Mouse (Mus musculus) forebrain, embryonic 14.5 days (tissue): ENCODE data around the gene Rbm47. TPM values are rescaled to one million over a fixed set of nuclear protein-coding genes. Genes with fewer than 3 reads are reported as not detected.

ENCODE experiments used
- ATAC-seq: fragments of 200-750 bp; cut with Nextera tagmentation; 2 replicates; pipeline ENCODE4 v1.8.0; 2017; ENCODE audit warnings: mild to moderate bottlenecking, moderate library complexity
- DNase-seq: peaks from one replicate; pipeline ENCODE4 v3.0.0-alpha.2; 2015; ENCODE audit warnings: low spot score
- H3K27ac ChIP-seq: fragments of 300-500 bp; sonication (generic); 2 replicates; pipeline ENCODE4 v1.5.1; 2014; ENCODE audit warnings: low read depth, mild to moderate bottlenecking, control low read depth, low read length, moderate library complexity
- H3K27me3 ChIP-seq: fragments of 300-500 bp; sonication (generic); replicated peaks from 2 replicates; pipeline ENCODE4 v1.6.1; 2014; ENCODE audit warnings: low read length, control low read depth, mixed read lengths; ENCODE audit not compliant: control insufficient read depth, insufficient read depth
- H3K36me3 ChIP-seq: fragments of 300-500 bp; sonication (generic); 2 replicates; pipeline ENCODE4 v1.6.1; 2014; ENCODE audit warnings: low read length, control low read depth; ENCODE audit not compliant: control insufficient read depth, insufficient read depth
- H3K4me1 ChIP-seq: fragments of 300-500 bp; sonication (generic); 2 replicates; pipeline ENCODE4 v1.6.1; 2014; ENCODE audit warnings: antibody characterized with exemption, low read length, control low read depth; ENCODE audit not compliant: control insufficient read depth, insufficient read depth
- H3K4me2 ChIP-seq: fragments of 300-500 bp; sonication (generic); 2 replicates; pipeline ENCODE4 v1.6.1; 2014; ENCODE audit warnings: mild to moderate bottlenecking, control low read depth, low read length
- H3K4me3 ChIP-seq: fragments of 300-500 bp; sonication (generic); 2 replicates; pipeline ENCODE4 v1.5.1; 2014; ENCODE audit warnings: low read depth, low read length, control low read depth
- H3K9ac ChIP-seq: fragments of 300-500 bp; sonication (generic); 2 replicates; pipeline ENCODE4 v1.6.1; 2014; ENCODE audit warnings: mild to moderate bottlenecking, low read length, control low read depth, moderate library complexity
- H3K9me3 ChIP-seq: fragments of 300-500 bp; sonication (generic); replicated peaks from 2 replicates; pipeline ENCODE4 v1.6.1; 2016; ENCODE audit warnings: low read length, control low read depth, mixed read lengths; ENCODE audit not compliant: control insufficient read depth
- WGBS: fragments of 180-500 bp; shearing (Covaris S2); extraction: QIAGEN DNeasy Blood & Tissue Kit; methylation state at CpG from one replicate; pipeline ENCODE4 v1.1.7; 2014; 5-methylcytosine and 5-hydroxymethylcytosine counted together
- polyA plus RNA-seq: library from polyadenylated mRNA; unstranded; fragments of >200 nt; fragmentation: Nextera tagmentation; extraction: Ambion mirVana; gene quantifications from 2 replicates; pipeline ENCODE4 v1.2.1, GENCODE M21; 2014

The Rbm47 gene
- 2.2 and 2.7 TPM in 2 replicates for polyA plus RNA-seq

DNA sequence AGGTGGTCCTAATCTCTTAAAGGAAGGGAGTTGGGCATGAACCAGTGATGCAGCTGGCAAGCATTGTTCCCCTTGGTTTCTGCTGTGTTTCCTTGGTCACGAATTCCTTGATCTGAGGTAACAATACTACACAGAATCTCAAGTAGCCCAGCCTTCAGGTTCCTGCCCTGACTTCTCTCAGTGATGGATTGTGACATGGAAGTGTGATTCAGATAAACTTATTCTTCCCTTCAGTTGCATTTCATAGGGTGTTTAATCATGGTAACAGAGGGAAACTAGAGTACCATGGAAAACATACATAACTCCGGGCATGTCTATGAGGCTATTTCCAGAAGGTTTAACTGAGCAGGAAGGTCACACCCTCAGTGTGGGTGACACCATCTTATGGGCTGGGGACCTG lies at the start of gene Rbm47:
Gene Rbm47, minus strand, starts transcription at position 101 of the 400 bp plus-strand sequence.
- ATAC-seq, result no peak
- H3K4me3 ChIP-seq, result no peak within 1 kb of the TSS
- H3K9ac ChIP-seq, result no peak within 1 kb of the TSS
- no peaks in the 10 kb centered on the region for H3K4me1 ChIP-seq
- peak within 1 kb of the TSS; percentile 34 for H3K4me2 ChIP-seq
- H3K27me3 ChIP-seq, result no peaks in the 10 kb centered on the region
- H3K27ac ChIP-seq, result 0 out of 2 replicates have a peak within 1 kb of the TSS, but pooled peaks have one; percentile 39
- no peaks in the 10 kb centered on the region for H3K36me3 ChIP-seq
- no peaks in the 10 kb centered on the region; the same call in 1 of the 2 replicates for H3K9me3 ChIP-seq
- WGBS, result 89% methylated on average over 2 of the region's 2 CpGs
- no peak for DNase-seq

DNA sequence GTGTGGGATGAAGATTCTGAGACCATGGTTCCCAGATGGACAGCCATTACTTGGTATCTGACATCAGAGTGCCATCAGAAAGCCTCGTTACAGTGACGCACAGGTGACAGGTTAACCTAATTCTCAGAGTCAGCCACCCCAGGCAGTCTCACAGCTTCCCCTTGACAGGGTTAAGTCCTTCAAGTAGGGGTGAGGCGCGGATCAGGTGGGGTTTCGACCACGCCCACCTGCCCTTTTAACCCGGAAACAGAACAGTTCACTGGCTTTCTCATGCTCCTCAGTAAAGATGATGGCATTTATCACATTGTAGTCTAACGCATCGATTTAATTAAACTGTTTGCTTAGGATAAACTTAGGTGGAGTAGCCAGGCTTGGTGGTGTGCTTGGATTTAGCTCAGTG lies 47.7 kb upstream of the Rbm47 start:
- Histone ChIP-seq H3K4me2 (no peak overlapping the region), H3K4me3 (no peak overlapping the region), H3K9ac (no peak overlapping the region), H3K27ac (no peak overlapping the region), H3K27me3 (no peaks in the 10 kb centered on the region), H3K36me3 (no peaks in the 10 kb centered on the region), H3K4me1 (peaks cover 6% of the 10 kb centered on the region), H3K9me3 (no peaks in the 10 kb centered on the region)
- DNase-seq, result no peak
- WGBS, result 82% methylated on average over 9 of the region's 9 CpGs
- ATAC-seq, result no peak

DNA sequence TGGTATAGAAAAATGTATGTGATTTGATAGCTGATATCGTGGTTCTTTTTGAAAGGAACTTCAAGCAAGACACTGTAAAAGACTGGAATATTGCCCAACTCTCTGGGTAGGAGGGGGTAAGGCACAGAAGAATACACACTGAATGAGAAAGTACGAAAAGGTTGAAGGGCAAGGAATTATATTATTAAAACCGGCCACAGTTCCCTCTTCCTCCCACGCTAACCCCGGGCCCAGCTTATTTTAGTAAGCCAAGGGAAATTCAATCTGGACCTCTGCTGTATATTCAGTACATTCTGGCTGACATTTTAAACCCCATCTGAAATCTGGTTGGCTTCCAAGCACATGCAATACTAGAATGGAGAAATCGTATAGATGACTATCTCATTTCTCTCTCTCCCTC lies 46.8 kb upstream of the Rbm47 start:
- H3K9me3 ChIP-seq, result no peaks in the 10 kb centered on the region
- H3K27me3 ChIP-seq, result no peaks in the 10 kb centered on the region
- DNase-seq (peak; percentile 52), ATAC-seq (no peak)
- H3K36me3 ChIP-seq, result no peaks in the 10 kb centered on the region
- no peak overlapping the region for H3K4me3 ChIP-seq
- H3K4me1 ChIP-seq, result peaks cover 6% of the 10 kb centered on the region
- no peak overlapping the region for H3K27ac ChIP-seq
- H3K4me2 ChIP-seq, result no peak overlapping the region
- no peak overlapping the region for H3K9ac ChIP-seq
- 70% methylated on average over 6 of the region's 6 CpGs for WGBS

DNA sequence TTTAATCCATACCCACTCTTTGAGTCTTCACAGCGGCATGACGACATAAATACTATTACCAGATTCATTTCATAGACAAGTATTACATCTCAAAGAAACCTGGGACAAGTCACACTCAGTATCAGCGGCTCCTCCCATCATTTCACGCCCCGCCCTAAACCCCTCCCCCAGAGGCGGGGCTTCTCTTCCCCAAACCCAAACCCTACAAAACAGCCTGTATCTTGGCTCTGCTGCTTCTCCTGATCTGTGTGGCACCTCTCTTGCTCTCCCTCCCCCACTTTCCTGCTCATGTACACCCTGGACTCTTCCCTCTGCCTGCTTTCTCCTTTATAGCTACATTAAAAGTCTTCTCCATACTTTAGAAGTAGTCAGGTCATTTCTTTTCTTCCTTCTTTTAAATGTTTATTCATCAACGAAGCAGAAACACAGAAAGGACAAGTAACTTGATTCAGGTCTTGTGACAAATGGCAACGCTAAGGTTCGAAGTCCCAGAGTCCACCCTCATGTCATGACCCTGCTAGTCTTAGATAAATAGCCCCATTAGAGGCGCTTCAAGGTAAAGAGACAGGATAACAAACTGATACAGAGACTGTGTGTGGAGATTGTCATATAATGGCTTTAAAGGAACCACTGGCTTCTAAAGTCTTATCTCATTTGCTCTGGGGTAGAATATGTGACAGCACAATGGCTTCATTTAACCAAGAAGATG lies 42.8 kb upstream of the Rbm47 start:
- 74% methylated on average over 10 of the region's 10 CpGs for WGBS
- Histone ChIP-seq H3K4me2 (no peak overlapping the region), H3K4me3 (no peak overlapping the region), H3K9me3 (no peaks in the 10 kb centered on the region), H3K27ac (no peak overlapping the region), H3K9ac (no peak overlapping the region), H3K27me3 (no peaks in the 10 kb centered on the region), H3K36me3 (no peaks in the 10 kb centered on the region), H3K4me1 (peaks cover 6% of the 10 kb centered on the region)
- DNase-seq (no peak), ATAC-seq (no peak)

DNA sequence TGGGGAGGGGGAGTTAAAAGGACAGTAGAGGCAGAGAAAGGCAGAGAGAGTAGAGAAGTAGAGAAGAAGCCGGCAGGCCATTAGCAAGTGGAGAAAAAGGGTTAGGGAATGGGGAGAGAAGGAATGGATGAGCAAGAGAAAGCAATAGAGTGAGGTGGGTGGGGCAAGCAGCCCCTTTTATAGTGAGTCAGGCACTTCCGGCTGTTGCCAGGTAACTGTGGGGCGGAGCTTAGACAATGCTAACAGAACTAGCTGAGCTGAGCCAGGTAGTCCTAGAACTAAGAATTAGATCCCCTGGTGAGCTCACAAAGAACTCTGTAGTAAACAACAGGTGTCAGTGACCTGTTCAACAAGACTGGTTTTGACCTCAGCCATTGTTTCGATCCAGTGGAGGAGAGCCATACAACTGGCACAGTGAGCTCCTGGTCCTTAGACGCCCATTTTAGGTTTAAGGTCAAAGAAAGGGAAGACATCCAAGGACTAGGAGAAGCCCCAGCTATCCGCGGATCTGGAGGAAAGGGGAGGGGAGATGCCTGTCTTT lies 41.5 kb upstream of the Rbm47 start:
- ATAC-seq (no peak), DNase-seq (no peak)
- Histone ChIP-seq H3K27me3 (no peaks in the 10 kb centered on the region), H3K9ac (no peak overlapping the region), H3K27ac (no peak overlapping the region), H3K4me2 (no peak overlapping the region), H3K9me3 (no peaks in the 10 kb centered on the region), H3K4me3 (no peak overlapping the region), H3K36me3 (no peaks in the 10 kb centered on the region), H3K4me1 (peaks cover 6% of the 10 kb centered on the region)
- 60% methylated on average over 7 of the region's 7 CpGs for WGBS

DNA sequence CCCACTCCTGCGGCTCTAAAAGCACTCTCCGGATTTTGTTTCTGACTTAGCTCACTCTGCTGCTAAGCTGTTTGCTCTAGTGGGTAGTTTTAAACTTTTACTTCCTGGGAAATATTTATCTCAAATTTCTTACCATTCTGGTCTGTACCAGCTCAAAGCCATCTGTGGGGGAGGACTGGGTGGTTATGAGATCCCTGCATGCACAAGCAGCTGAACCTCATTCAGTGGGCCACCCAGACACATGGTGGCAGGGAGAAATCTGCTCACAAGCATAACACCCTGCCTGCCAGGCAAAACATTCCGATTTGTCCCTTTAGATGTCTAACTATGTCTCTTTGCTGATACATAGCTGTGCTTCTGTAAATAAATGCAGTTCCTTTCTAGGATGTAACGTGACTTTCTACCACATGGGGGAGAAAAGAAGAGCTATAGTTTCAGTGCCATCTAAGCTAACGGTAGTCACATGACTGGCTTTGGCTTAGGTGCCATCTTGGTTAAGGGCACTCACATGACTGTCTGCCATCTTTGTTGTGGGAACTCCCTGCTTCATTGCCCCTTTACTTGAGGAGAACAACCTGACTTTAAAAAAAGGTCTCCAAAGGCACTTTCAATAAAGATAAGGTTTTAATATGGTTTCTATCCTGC lies 36.7 kb upstream of the Rbm47 start:
- WGBS, result 89% methylated on average over 5 of the region's 5 CpGs
- no peaks in the 10 kb centered on the region for H3K4me1 ChIP-seq

DNA sequence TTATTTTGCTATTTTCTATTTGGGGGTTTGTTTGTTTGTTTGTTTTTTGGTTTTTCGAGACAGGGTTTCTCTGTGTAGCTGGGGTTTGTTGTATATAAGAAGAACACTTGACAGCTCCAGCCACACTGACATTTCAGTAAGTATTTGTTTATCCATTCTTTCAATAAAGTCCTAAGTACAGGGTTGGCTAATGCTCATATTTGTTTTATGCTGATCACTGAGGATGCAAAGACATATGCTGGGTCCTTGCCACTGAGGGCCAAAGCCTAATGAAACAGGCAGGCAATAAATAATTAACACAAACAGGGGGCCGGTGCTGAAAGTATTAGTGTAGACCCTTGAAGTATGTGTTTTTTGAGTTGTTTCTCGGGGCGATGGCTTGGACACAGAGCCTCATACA lies 32.0 kb upstream of the Rbm47 start:
- Histone ChIP-seq H3K4me3 (no peak overlapping the region), H3K36me3 (no peaks in the 10 kb centered on the region), H3K27ac (no peak overlapping the region), H3K9ac (no peak overlapping the region), H3K4me1 (no peaks in the 10 kb centered on the region), H3K27me3 (no peaks in the 10 kb centered on the region), H3K4me2 (no peak overlapping the region), H3K9me3 (no peaks in the 10 kb centered on the region)
- DNase-seq (no peak), ATAC-seq (no peak)
- 88% methylated on average over 4 of the region's 4 CpGs for WGBS

More for the DNA sequence above, 36.7 kb upstream of the Rbm47 start:
- Histone ChIP-seq H3K36me3 (no peaks in the 10 kb centered on the region), H3K4me3 (no peak overlapping the region), H3K27ac (no peak overlapping the region), H3K4me2 (no peak overlapping the region), H3K9ac (no peak overlapping the region), H3K27me3 (no peaks in the 10 kb centered on the region), H3K9me3 (no peaks in the 10 kb centered on the region)
- DNase-seq (peak; percentile 59), ATAC-seq (no peak)

DNA sequence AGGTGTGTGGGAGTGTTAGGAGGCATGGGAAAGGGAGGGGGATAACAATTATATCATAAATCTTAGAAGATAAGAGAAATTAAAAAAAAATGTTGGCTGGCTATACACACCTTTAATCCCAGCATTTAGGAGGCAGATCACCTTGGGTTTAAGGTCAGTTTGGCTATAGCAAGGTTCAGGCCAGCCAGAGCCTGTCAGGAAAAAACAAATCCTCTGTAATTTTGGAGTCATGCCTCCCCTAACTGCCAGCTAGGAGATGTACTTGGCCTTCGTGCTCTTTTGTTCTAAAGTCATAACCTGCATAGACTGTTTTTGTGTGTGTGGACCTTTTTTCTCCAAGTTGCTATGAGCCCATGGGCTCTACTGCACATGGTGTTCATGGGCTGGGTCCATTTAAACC lies 30.5 kb upstream of the Rbm47 start:
- Histone ChIP-seq H3K4me1 (no peaks in the 10 kb centered on the region), H3K36me3 (no peaks in the 10 kb centered on the region), H3K27ac (no peak overlapping the region), H3K4me2 (no peak overlapping the region), H3K9me3 (no peaks in the 10 kb centered on the region), H3K27me3 (no peaks in the 10 kb centered on the region), H3K9ac (no peak overlapping the region), H3K4me3 (no peak overlapping the region)
- ATAC-seq (no peak), DNase-seq (no peak)
- WGBS, result 88% methylated on average over 1 of the region's 1 CpGs

DNA sequence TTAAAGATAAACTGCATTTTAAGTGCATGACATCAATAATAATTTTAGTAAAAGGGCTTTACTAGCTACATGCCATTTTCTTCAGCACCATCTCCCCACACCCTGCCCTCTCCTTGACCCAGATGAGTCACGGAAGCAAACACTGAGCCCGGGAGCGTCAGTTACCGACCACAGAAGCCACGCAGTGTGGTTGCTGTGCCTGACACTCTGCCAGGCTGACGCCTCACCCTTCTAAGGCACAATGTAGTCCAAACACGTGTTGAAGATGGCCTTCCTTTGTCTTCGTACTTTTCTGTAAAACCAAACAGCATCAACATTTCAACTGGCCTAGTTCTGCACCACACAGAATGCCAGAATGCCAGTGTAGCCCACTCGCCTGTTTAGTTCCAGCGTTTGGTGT lies 27.1 kb upstream of the Rbm47 start:
- H3K4me1 ChIP-seq, result no peaks in the 10 kb centered on the region
- H3K9me3 ChIP-seq, result no peaks in the 10 kb centered on the region
- no peak overlapping the region for H3K4me3 ChIP-seq
- DNase-seq (no peak), ATAC-seq (no peak)
- H3K36me3 ChIP-seq, result no peaks in the 10 kb centered on the region
- H3K4me2 ChIP-seq, result no peak overlapping the region
- H3K27ac ChIP-seq, result no peak overlapping the region
- no peak overlapping the region for H3K9ac ChIP-seq
- no peaks in the 10 kb centered on the region for H3K27me3 ChIP-seq
- 80% methylated on average over 10 of the region's 10 CpGs for WGBS
